Mouse (Mus musculus) kidney, postnatal 0 days (tissue): ENCODE data around the gene Milr1. TPM values are rescaled to one million over a fixed set of nuclear protein-coding genes. Genes with fewer than 3 reads are reported as not detected.

Experiments
- ATAC-seq: fragments of 200-750 bp; cut with Nextera tagmentation; replicated peaks from 2 replicates; pipeline ENCODE4 v1.8.0; 2017; ENCODE audit warnings: low read depth, moderate number of reproducible peaks, moderate TSS enrichment, moderate library complexity; ENCODE audit not compliant: low FRiP score
- DNase-seq: peaks from one replicate; pipeline ENCODE4 v3.0.0-alpha.2; 2016; ENCODE audit warnings: low spot score
- H3K27ac ChIP-seq: fragments of 300-500 bp; sonication (generic); 2 replicates; pipeline ENCODE4 v1.5.1; 2014; ENCODE audit warnings: mild to moderate bottlenecking
- H3K27me3 ChIP-seq: fragments of 300-500 bp; sonication (generic); 2 replicates; pipeline ENCODE4 v1.6.1; 2014; ENCODE audit warnings: low read length, mixed read lengths; ENCODE audit not compliant: insufficient read depth
- H3K36me3 ChIP-seq: fragments of 300-500 bp; sonication (generic); 2 replicates; pipeline ENCODE4 v1.6.1; 2014; ENCODE audit warnings: low read length, mixed read lengths; ENCODE audit not compliant: insufficient read depth
- H3K4me1 ChIP-seq: fragments of 300-500 bp; sonication (generic); replicated peaks from 2 replicates; pipeline ENCODE4 v1.6.1; 2014; ENCODE audit warnings: antibody characterized with exemption, low read length, mixed read lengths; ENCODE audit not compliant: insufficient read depth
- H3K4me2 ChIP-seq: fragments of 300-500 bp; sonication (generic); 2 replicates; pipeline ENCODE4 v1.6.1; 2014; ENCODE audit warnings: mild to moderate bottlenecking, low read length, moderate library complexity, mixed read lengths
- H3K4me3 ChIP-seq: fragments of 300-500 bp; sonication (generic); replicated peaks from 2 replicates; pipeline ENCODE4 v1.5.1; 2014; ENCODE audit warnings: low read depth, low read length
- H3K9ac ChIP-seq: fragments of 300-500 bp; sonication (generic); 2 replicates; pipeline ENCODE4 v1.6.1; 2014; ENCODE audit warnings: low read depth, low read length
- H3K9me3 ChIP-seq: fragments of 300-500 bp; sonication (generic); replicated peaks from 2 replicates; pipeline ENCODE4 v1.6.1; 2016; ENCODE audit warnings: low read length, inconsistent platforms, mixed read lengths
- CTCF ChIP-seq: IDR thresholded peaks from 2 replicates; pipeline ENCODE4 v1.5.1; 2016; ENCODE audit warnings: antibody characterized with exemption, low read depth, mild to moderate bottlenecking, moderate library complexity
- WGBS: fragments of 180-500 bp; shearing (Covaris S2); extraction: QIAGEN DNeasy Blood & Tissue Kit; methylation state at CpG from one replicate; pipeline ENCODE4 v1.1.7; 2014; 5-methylcytosine and 5-hydroxymethylcytosine counted together
- polyA plus RNA-seq: library from polyadenylated mRNA; unstranded; fragments of >200 nt; fragmentation: Nextera tagmentation; extraction: Ambion mirVana; gene quantifications from 2 replicates; pipeline ENCODE4 v1.2.1, GENCODE M21; 2015

Milr1 gene
- polyA plus RNA-seq, 1 experiment from 2014 or later = 0.78 TPM

GRCm38 (mm10) chr11:106766611-106767162, 15.7 kb downstream of the Milr1 start:
- WGBS = 81% methylated on average over 4 of the region's 4 CpGs
- no peaks in the 10 kb centered on the region for H3K27me3 ChIP-seq
- H3K4me2 ChIP-seq = no peak overlapping the region
- peaks cover 8% of the 10 kb centered on the region for H3K4me1 ChIP-seq
- no peak for TF ChIP-seq CTCF
- no peak overlapping the region for H3K4me3 ChIP-seq
- DNase-seq = no peak
- ATAC-seq = no peak
- peaks cover 4% of the 10 kb centered on the region; the same call in 1 of the 2 replicates for H3K9me3 ChIP-seq
- H3K27ac ChIP-seq = no peak overlapping the region
- peaks cover 33% of the 10 kb centered on the region for H3K36me3 ChIP-seq
- no peak overlapping the region for H3K9ac ChIP-seq

DNA sequence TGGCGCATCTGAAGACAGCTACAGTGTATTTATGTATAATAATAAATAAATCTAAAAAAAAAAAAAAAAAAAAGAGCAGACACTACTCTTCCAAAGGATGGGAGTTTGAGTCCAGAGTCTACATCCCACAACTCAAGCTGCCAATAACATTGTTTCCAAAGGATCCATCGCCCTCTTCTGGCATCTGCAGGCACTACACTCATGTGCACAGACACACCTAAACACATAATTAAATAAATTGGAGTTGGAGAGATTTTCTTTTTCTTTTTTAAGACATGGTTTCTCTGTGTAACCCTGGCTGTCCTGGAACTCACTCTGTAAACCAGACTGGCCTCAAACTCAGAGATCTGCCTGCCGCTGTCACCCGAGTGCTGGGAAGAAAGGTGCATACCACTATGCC, 16.5 kb downstream of the Milr1 start:
- no peak overlapping the region for H3K27ac ChIP-seq

GRCm38 (mm10) chr11:106770195-106770974, 19.4 kb downstream of the Milr1 start:
- Histone ChIP-seq H3K9ac (no peak overlapping the region), H3K27ac (no peak overlapping the region), H3K4me3 (no peak overlapping the region), H3K27me3 (no peaks in the 10 kb centered on the region), H3K4me1 (no peaks in the 10 kb centered on the region), H3K9me3 (peaks cover 4% of the 10 kb centered on the region; the same call in 1 of the 2 replicates), H3K36me3 (peaks cover 59% of the 10 kb centered on the region), H3K4me2 (no peak overlapping the region)
- 93% methylated on average over 9 of the region's 9 CpGs for whole genome bisulfite sequencing
- peak; percentile 75 for TF ChIP-seq CTCF
- DNase-seq = no peak
- ATAC-seq = no peak

More for the DNA sequence above, 16.5 kb downstream of the Milr1 start:
- peaks cover 38% of the 10 kb centered on the region for H3K36me3 ChIP-seq
- peaks cover 4% of the 10 kb centered on the region; the same call in 1 of the 2 replicates for H3K9me3 ChIP-seq
- peaks cover 7% of the 10 kb centered on the region for H3K4me1 ChIP-seq
- ATAC-seq (no peak), DNase-seq (no peak)
- 95% methylated on average over 4 of the region's 4 CpGs for WGBS
- no peak for TF ChIP-seq CTCF
- no peak overlapping the region for H3K4me3 ChIP-seq
- H3K27me3 ChIP-seq = no peaks in the 10 kb centered on the region
- H3K9ac ChIP-seq = no peak overlapping the region
- H3K4me2 ChIP-seq = no peak overlapping the region

DNA sequence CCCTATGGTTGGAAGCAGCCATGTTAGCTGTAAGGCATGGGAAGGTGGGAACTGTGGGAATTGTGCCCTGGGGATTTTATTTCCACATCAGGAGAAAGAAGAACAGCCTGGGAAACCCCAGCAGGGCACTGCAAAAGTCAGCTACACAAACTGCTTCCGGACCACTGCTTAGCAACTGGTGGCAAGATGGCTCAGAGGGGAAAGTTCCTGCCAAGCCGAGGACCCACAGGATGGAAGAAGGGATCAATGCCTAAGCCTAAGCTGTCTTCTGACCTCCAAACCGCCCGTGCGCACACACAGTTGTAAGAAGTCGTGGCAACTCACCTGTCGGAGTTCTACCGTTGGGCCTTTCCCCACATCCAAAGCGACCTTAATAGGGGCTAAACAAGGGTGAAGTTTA, 22.0 kb downstream of the Milr1 start:
- Histone ChIP-seq H3K4me2 (no peak overlapping the region), H3K4me3 (no peak overlapping the region), H3K9ac (no peak overlapping the region), H3K4me1 (no peaks in the 10 kb centered on the region), H3K36me3 (peaks cover 53% of the 10 kb centered on the region), H3K9me3 (no peaks in the 10 kb centered on the region), H3K27me3 (no peaks in the 10 kb centered on the region), H3K27ac (no peak overlapping the region)
- ATAC-seq (no peak), DNase-seq (no peak)
- TF ChIP-seq CTCF = no peak
- WGBS = 77% methylated on average over 9 of the region's 9 CpGs

- ATAC-seq = no peak
- Histone ChIP-seq H3K27ac (no peak overlapping the region), H3K4me1 (no peaks in the 10 kb centered on the region), H3K27me3 (no peaks in the 10 kb centered on the region), H3K36me3 (peaks cover 34% of the 10 kb centered on the region), H3K4me3 (no peak overlapping the region), H3K9ac (no peak overlapping the region), H3K4me2 (no peak overlapping the region), H3K9me3 (no peaks in the 10 kb centered on the region)
- no peak for TF ChIP-seq CTCF
- 80% methylated on average over 4 of the region's 4 CpGs for WGBS
- DNase-seq = no peak
Measured at GRCm38 (mm10) chr11:106776960-106777359, 25.9 kb downstream of the Milr1 start.

- ATAC-seq (no peak), DNase-seq (no peak)
- Histone ChIP-seq H3K9me3 (no peaks in the 10 kb centered on the region), H3K4me2 (no peak overlapping the region), H3K4me1 (no peaks in the 10 kb centered on the region), H3K27me3 (no peaks in the 10 kb centered on the region), H3K27ac (no peak overlapping the region), H3K9ac (no peak overlapping the region), H3K36me3 (peaks cover 32% of the 10 kb centered on the region), H3K4me3 (no peak overlapping the region)
- TF ChIP-seq CTCF = no peak
- 86% methylated on average over 3 of the region's 3 CpGs for WGBS
Measured at GRCm38 (mm10) chr11:106777395-106777794, 26.4 kb downstream of the Milr1 start.
